Mouse (Mus musculus): ENCODE results near the gene Rfc5.

- no peak for TF ChIP-seq USF1 (IDR thresholded peaks at IDR 0.05; ENCODE audit: low read depth)
- TF ChIP-seq E2F4 (IDR thresholded peaks at IDR 0.05; ENCODE audit: insufficient read depth) = no peak
- TF ChIP-seq POLR2A (IDR thresholded peaks at IDR 0.05; ENCODE audit: insufficient read length, low read depth) = no peak
- no peak for TF ChIP-seq CEBPB (IDR thresholded peaks at IDR 0.05; ENCODE audit: insufficient read depth, poor library complexity, severe bottlenecking)
- TF ChIP-seq POLR2AphosphoS2 (IDR thresholded peaks at IDR 0.05; ENCODE audit: insufficient read length, low read depth) = no peak
- no peak for TF ChIP-seq TCF3 (IDR thresholded peaks at IDR 0.05; ENCODE audit: insufficient read length, low read depth)
- no peak for TF ChIP-seq MAX (IDR thresholded peaks at IDR 0.05; ENCODE audit: low read depth)
- TF ChIP-seq MYOD1 (IDR thresholded peaks at IDR 0.05; ENCODE audit: control insufficient read depth in 1 of 3, insufficient read length in 2 of 3, low read depth in 2 of 3) = no peak
- TF ChIP-seq SRF (IDR thresholded peaks at IDR 0.05; ENCODE audit: control insufficient read depth, insufficient read length, low read depth) = no peak
- no peak for TF ChIP-seq TCF12 (IDR thresholded peaks at IDR 0.05; ENCODE audit: insufficient read depth, poor library complexity, severe bottlenecking)
Measured at GRCm38 (mm10) chr5:117337999-117338398, 50.8 kb downstream of the Rfc5 start.
